Mouse (Mus musculus) 3134 (cell line): Measurements from ENCODE around the gene Cybrd1.

Experiments
- DNase-seq: peaks from one replicate; pipeline ENCODE4 v3.0.0-alpha.2; 2011; ENCODE audit warnings: low spot score; ENCODE audit not compliant: insufficient read length; ENCODE audit errors: extremely low read depth

Gene Cybrd1

GRCm38 (mm10) chr2:71167211-71167610 lies 49.5 kb downstream of the Cybrd1 start:
- no peak for DNase-seq

- no peak for DNase-seq
These were observed 50.8 kb downstream of the Cybrd1 start for GRCm38 (mm10) chr2:71168461-71169021.

GRCm38 (mm10) chr2:71173031-71173430 lies 55.3 kb downstream of the Cybrd1 start:
- DNase-seq, result no peak

- no peak for DNase-seq
These were observed 58.9 kb downstream of the Cybrd1 start for GRCm38 (mm10) chr2:71176329-71177249.

- DNase-seq, result no peak
These were observed 59.5 kb downstream of the Cybrd1 start for GRCm38 (mm10) chr2:71177250-71177615.

- no peak for DNase-seq
These were observed 60.0 kb downstream of the Cybrd1 start for GRCm38 (mm10) chr2:71177760-71178159.

- no peak for DNase-seq
These were observed 62.0 kb downstream of the Cybrd1 start for GRCm38 (mm10) chr2:71179716-71180115.

DNA sequence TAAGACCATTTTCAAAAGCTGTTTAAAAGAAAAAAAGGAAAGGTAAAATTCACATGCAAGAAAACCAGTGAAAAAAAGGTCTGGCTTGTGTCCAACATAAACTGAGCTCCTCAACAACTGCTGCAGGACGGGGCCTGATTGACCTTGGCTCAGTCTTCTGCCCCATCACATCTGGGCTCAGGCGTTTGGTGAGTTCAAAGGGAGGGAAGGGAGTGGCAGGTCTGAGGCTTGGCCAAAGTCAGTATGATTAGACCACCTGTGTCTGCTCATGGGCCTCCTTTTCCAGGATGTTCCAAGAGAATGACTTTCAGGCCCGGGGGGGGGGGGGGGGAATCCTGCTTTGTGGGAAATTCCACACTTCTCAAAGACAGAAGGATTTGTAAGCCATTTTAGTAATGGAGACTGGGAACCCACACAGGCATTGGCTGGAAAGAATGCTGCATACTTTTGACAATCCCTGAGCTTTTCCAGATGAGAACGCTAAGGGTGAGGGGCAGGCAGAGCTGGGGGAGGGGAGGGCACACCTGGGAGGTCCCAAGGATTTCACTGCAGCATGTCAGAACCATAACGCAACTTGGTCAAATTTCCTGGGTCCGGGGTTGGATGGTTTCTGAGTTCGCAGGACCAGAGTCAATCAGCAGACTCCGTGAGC lies 63.0 kb downstream of the Cybrd1 start:
- no peak for DNase-seq

- DNase-seq, result no peak
These were observed 70.2 kb downstream of the Cybrd1 start for GRCm38 (mm10) chr2:71187950-71188349.

GRCm38 (mm10) chr2:71188861-71189260 lies 71.1 kb downstream of the Cybrd1 start:
- DNase-seq, result no peak

GRCm38 (mm10) chr2:71191391-71192194 lies 73.9 kb downstream of the Cybrd1 start:
- DNase-seq, result no peak

GRCm38 (mm10) chr2:71192195-71192807 lies 74.6 kb downstream of the Cybrd1 start:
- DNase-seq, result no peak
